Mouse (Mus musculus) embryonic facial prominence, embryonic 15.5 days (tissue): ENCODE results near the gene Bmf. TPM values are rescaled to one million over a fixed set of nuclear protein-coding genes. Genes with fewer than 3 reads are reported as not detected.
"Not testable (repeated sequence)": the region's sequence is repeated elsewhere in the genome, so short reads cannot be mapped to it uniquely, and the experiment has no call there.

Experiments used
- ATAC-seq: fragments of 200-750 bp; cut with Nextera tagmentation; 2 replicates; pipeline ENCODE4 v1.8.0; 2017; ENCODE audit warnings: low read depth, moderate TSS enrichment; ENCODE audit not compliant: insufficient number of reproducible peaks, low FRiP score, low TSS enrichment
- H3K27ac ChIP-seq: fragments of 300-500 bp; sonication (generic); replicated peaks from 2 replicates; pipeline ENCODE4 v1.5.1; 2015; ENCODE audit warnings: mild to moderate bottlenecking, inconsistent platforms
- H3K27me3 ChIP-seq: fragments of 300-500 bp; sonication (generic); 2 replicates; pipeline ENCODE4 v1.6.1; 2015; ENCODE audit warnings: inconsistent platforms
- H3K36me3 ChIP-seq: fragments of 300-500 bp; sonication (generic); 2 replicates; pipeline ENCODE4 v1.6.1; 2015; ENCODE audit warnings: mild to moderate bottlenecking, inconsistent platforms
- H3K4me1 ChIP-seq: fragments of 300-500 bp; sonication (generic); 2 replicates; pipeline ENCODE4 v1.6.1; 2015; ENCODE audit warnings: inconsistent platforms
- H3K4me2 ChIP-seq: fragments of 300-500 bp; sonication (generic); replicated peaks from 2 replicates; pipeline ENCODE4 v1.6.1; 2015; ENCODE audit warnings: mild to moderate bottlenecking, inconsistent platforms
- H3K4me3 ChIP-seq: fragments of 300-500 bp; sonication (generic); replicated peaks from 2 replicates; pipeline ENCODE4 v1.5.1; 2015; ENCODE audit warnings: mild to moderate bottlenecking, inconsistent platforms
- H3K9ac ChIP-seq: fragments of 300-500 bp; sonication (generic); 2 replicates; pipeline ENCODE4 v1.6.1; 2015; ENCODE audit warnings: inconsistent platforms
- H3K9me3 ChIP-seq: fragments of 300-500 bp; sonication (generic); replicated peaks from 2 replicates; pipeline ENCODE4 v1.6.1; 2016; ENCODE audit warnings: inconsistent platforms
- WGBS: fragments of 180-500 bp; shearing (Covaris S2); methylation state at CpG from one replicate; pipeline ENCODE4 v1.1.7; 2015; 5-methylcytosine and 5-hydroxymethylcytosine counted together
- polyA plus RNA-seq: library from polyadenylated mRNA; unstranded; fragments of >200 nt; fragmentation: Nextera tagmentation; extraction: Ambion mirVana; gene quantifications from 2 replicates; pipeline ENCODE4 v1.2.1, GENCODE M21; 2015

Gene Bmf
- polyA plus RNA-seq, 1 experiment from 2014 or later, result 6.7 TPM

- Histone ChIP-seq H3K9ac (no peak overlapping the region), H3K4me3 (no peak overlapping the region), H3K4me1 (no peaks in the 10 kb centered on the region), H3K36me3 (no peaks in the 10 kb centered on the region), H3K9me3 (no peaks in the 10 kb centered on the region), H3K27me3 (no peaks in the 10 kb centered on the region), H3K4me2 (no peak overlapping the region), H3K27ac (no peak overlapping the region)
- WGBS, result 83% methylated on average over 3 of the region's 3 CpGs
- no peak for ATAC-seq
These were observed 12.9 kb upstream of the Bmf start for GRCm38 (mm10) chr2:118562431-118562830.

- Histone ChIP-seq H3K9me3 (no peaks in the 10 kb centered on the region), H3K4me3 (no peak overlapping the region), H3K27me3 (no peaks in the 10 kb centered on the region), H3K36me3 (no peaks in the 10 kb centered on the region), H3K9ac (no peak overlapping the region), H3K4me2 (no peak overlapping the region), H3K27ac (no peak overlapping the region), H3K4me1 (no peaks in the 10 kb centered on the region)
- WGBS, result 81% methylated on average over 4 of the region's 4 CpGs
- no peak for ATAC-seq
These were observed 12.5 kb upstream of the Bmf start for GRCm38 (mm10) chr2:118562015-118562414.

- Histone ChIP-seq H3K4me1 (no peaks in the 10 kb centered on the region), H3K27ac (no peak overlapping the region), H3K36me3 (no peaks in the 10 kb centered on the region), H3K27me3 (no peaks in the 10 kb centered on the region), H3K9me3 (no peaks in the 10 kb centered on the region), H3K9ac (no peak overlapping the region), H3K4me3 (no peak overlapping the region), H3K4me2 (no peak overlapping the region)
- 86% methylated on average over 3 of the region's 3 CpGs for WGBS
- ATAC-seq, result no peak
These were observed 8.9 kb upstream of the Bmf start for GRCm38 (mm10) chr2:118558426-118558825.

- ATAC-seq, result peak; percentile 56
- not testable (repeated sequence) for H3K9ac ChIP-seq, H3K36me3 ChIP-seq, H3K9me3 ChIP-seq, H3K27me3 ChIP-seq, H3K4me1 ChIP-seq
- H3K27ac ChIP-seq, result peak overlapping the region; percentile 72
- 60% methylated on average over 17 of the region's 17 CpGs for whole genome bisulfite sequencing
- peak overlapping the region; percentile 44 for H3K4me2 ChIP-seq
- peak overlapping the region; percentile 42 for H3K4me3 ChIP-seq
These were observed 5.0 kb upstream of the Bmf start for GRCm38 (mm10) chr2:118554356-118554990.

- Histone ChIP-seq H3K36me3 (no peaks in the 10 kb centered on the region), H3K9me3 (no peaks in the 10 kb centered on the region), H3K9ac (no peak overlapping the region), H3K4me2 (no peak overlapping the region), H3K27ac (no peak overlapping the region), H3K4me1 (peaks cover 33% of the 10 kb centered on the region), H3K27me3 (no peaks in the 10 kb centered on the region), H3K4me3 (no peak overlapping the region)
- no peak for ATAC-seq
- 47% methylated on average over 2 of the region's 2 CpGs for WGBS
These were observed 2.1 kb upstream of the Bmf start for GRCm38 (mm10) chr2:118551606-118552005.

- Histone ChIP-seq H3K4me1 (peaks cover 63% of the 10 kb centered on the region), H3K27ac (peak overlapping the region; percentile 97), H3K9me3 (no peaks in the 10 kb centered on the region), H3K36me3 (no peaks in the 10 kb centered on the region), H3K4me3 (peak overlapping the region; percentile 90), H3K27me3 (no peaks in the 10 kb centered on the region), H3K9ac (peak overlapping the region; percentile 78), H3K4me2 (peak overlapping the region; percentile 89)
- no peak for ATAC-seq
- 0% methylated on average over 18 of the region's 18 CpGs for WGBS
These were observed 866 bp downstream of the Bmf start for GRCm38 (mm10) chr2:118548421-118549221.

GRCm38 (mm10) chr2:118547541-118548016, 1.9 kb downstream of the Bmf start:
- H3K36me3 ChIP-seq, result no peaks in the 10 kb centered on the region
- no peaks in the 10 kb centered on the region for H3K9me3 ChIP-seq
- no peak overlapping the region for H3K9ac ChIP-seq
- no peaks in the 10 kb centered on the region for H3K27me3 ChIP-seq
- peak overlapping the region; percentile 89 for H3K4me2 ChIP-seq
- peak overlapping the region; percentile 90 for H3K4me3 ChIP-seq
- WGBS, result 13% methylated on average over 9 of the region's 9 CpGs
- ATAC-seq, result no peak
- H3K4me1 ChIP-seq, result peaks cover 73% of the 10 kb centered on the region
- H3K27ac ChIP-seq, result peak overlapping the region; percentile 97

- H3K9ac ChIP-seq, result no peak overlapping the region
- H3K36me3 ChIP-seq, result no peaks in the 10 kb centered on the region
- H3K9me3 ChIP-seq, result no peaks in the 10 kb centered on the region
- H3K4me2 ChIP-seq, result peak overlapping the region; percentile 89
- 49% methylated on average over 3 of the region's 3 CpGs for WGBS
- ATAC-seq, result no peak
- peak overlapping the region; percentile 97 for H3K27ac ChIP-seq
- H3K4me1 ChIP-seq, result peaks cover 79% of the 10 kb centered on the region
- peak overlapping the region; percentile 90; the same call in 1 of the 2 replicates for H3K4me3 ChIP-seq
- H3K27me3 ChIP-seq, result no peaks in the 10 kb centered on the region
These were observed 2.7 kb downstream of the Bmf start for GRCm38 (mm10) chr2:118546798-118547165.

- no peak for ATAC-seq
- Histone ChIP-seq H3K27me3 (no peaks in the 10 kb centered on the region), H3K4me2 (peak overlapping the region; percentile 89), H3K9ac (no peak overlapping the region), H3K9me3 (no peaks in the 10 kb centered on the region), H3K27ac (peak overlapping the region; percentile 97), H3K4me1 (peaks cover 83% of the 10 kb centered on the region), H3K4me3 (peak overlapping the region; percentile 90; the same call in 1 of the 2 replicates), H3K36me3 (no peaks in the 10 kb centered on the region)
- 26% methylated on average over 5 of the region's 5 CpGs for WGBS
These were observed 3.2 kb downstream of the Bmf start for GRCm38 (mm10) chr2:118546104-118546797.

- Histone ChIP-seq H3K9ac (no peak overlapping the region), H3K36me3 (no peaks in the 10 kb centered on the region), H3K4me2 (peak overlapping the region; percentile 89), H3K4me3 (peak overlapping the region; percentile 10; the same call in 1 of the 2 replicates), H3K9me3 (no peaks in the 10 kb centered on the region), H3K4me1 (peaks cover 90% of the 10 kb centered on the region), H3K27ac (peak overlapping the region; percentile 97), H3K27me3 (no peaks in the 10 kb centered on the region)
- ATAC-seq, result peak; percentile 22; the same call in 1 of the 2 replicates
- WGBS, result 16% methylated on average over 23 of the region's 23 CpGs
These were observed 4.0 kb downstream of the Bmf start for GRCm38 (mm10) chr2:118545242-118546103.
